Mouse (Mus musculus) liver, embryonic 14.5 days (tissue): Measurements from ENCODE around the gene Slc25a27. TPM values are rescaled to one million over a fixed set of nuclear protein-coding genes. Genes with fewer than 3 reads are reported as not detected.

ENCODE experiments used
- ATAC-seq: fragments of 200-750 bp; cut with Nextera tagmentation; 2 replicates; pipeline ENCODE4 v1.8.0; 2017; ENCODE audit warnings: moderate number of reproducible peaks, mild to moderate bottlenecking, moderate library complexity; ENCODE audit not compliant: insufficient read depth
- DNase-seq, 3 experiments: peaks; one replicate each; pipeline ENCODE4 v3.0.0-alpha.2; 2012 to 2013; ENCODE audit warnings: low read depth in 3 of 3, low spot score in 3 of 3
- H3K27ac ChIP-seq: fragments of 300-500 bp; sonication (generic); 2 replicates; pipeline ENCODE4 v1.5.1; 2014; ENCODE audit warnings: moderate library complexity, mild to moderate bottlenecking, control low read depth, inconsistent platforms
- H3K27me3 ChIP-seq: fragments of 300-500 bp; sonication (generic); 2 replicates; pipeline ENCODE4 v1.6.1; 2014; ENCODE audit warnings: mild to moderate bottlenecking, low read length, moderate library complexity; ENCODE audit not compliant: control insufficient read depth, insufficient read depth
- H3K36me3 ChIP-seq: fragments of 300-500 bp; sonication (generic); replicated peaks from 2 replicates; pipeline ENCODE4 v1.6.1; 2014; ENCODE audit warnings: low read depth; ENCODE audit not compliant: control insufficient read depth, insufficient read depth
- H3K4me1 ChIP-seq, 2 experiments: fragments of 200-500 bp in 1 of 2; fragments of 300-500 bp in 1 of 2; sonication (generic) in 1 of 2; replicated peaks; 2 replicates each; pipeline ENCODE4 v1.6.1; 2012 to 2014; ENCODE audit warnings: antibody characterized with exemption in 1 of 2, inconsistent platforms in 1 of 2, low read length in 1 of 2; ENCODE audit not compliant: control insufficient read depth in 2 of 2, insufficient read depth in 2 of 2
- H3K4me2 ChIP-seq: fragments of 300-500 bp; sonication (generic); 2 replicates; pipeline ENCODE4 v1.6.1; 2014; ENCODE audit warnings: low read depth, mild to moderate bottlenecking, control low read depth, moderate library complexity
- H3K4me3 ChIP-seq, 2 experiments: fragments of 200-500 bp in 1 of 2; fragments of 300-500 bp in 1 of 2; sonication (generic) in 1 of 2; 2 replicates each; pipeline ENCODE4 v1.5.1; 2012 to 2014; ENCODE audit warnings: low read depth in 2 of 2, low read length in 2 of 2, mild to moderate bottlenecking in 2 of 2, control low read depth in 1 of 2, inconsistent platforms in 1 of 2, moderate library complexity in 1 of 2; ENCODE audit not compliant: insufficient read depth in 1 of 2
- H3K9ac ChIP-seq: fragments of 300-500 bp; sonication (generic); replicated peaks from 2 replicates; pipeline ENCODE4 v1.6.1; 2014; ENCODE audit warnings: mild to moderate bottlenecking, control low read depth, moderate library complexity
- H3K9me3 ChIP-seq: fragments of 300-500 bp; sonication (generic); 2 replicates; pipeline ENCODE4 v1.6.1; 2016; ENCODE audit warnings: low read length, mixed read lengths; ENCODE audit not compliant: control insufficient read depth
- CTCF ChIP-seq: IDR thresholded peaks from 2 replicates; pipeline ENCODE4 v1.5.1; 2016; ENCODE audit warnings: antibody characterized with exemption, low read depth, control low read depth
- EP300 ChIP-seq: IDR thresholded peaks from 2 replicates; pipeline ENCODE4 v1.6.1; 2016; ENCODE audit warnings: antibody characterized with exemption, low read depth
- WGBS: fragments of 180-500 bp; shearing (Covaris S2); extraction: QIAGEN DNeasy Blood & Tissue Kit; methylation state at CpG from one replicate; pipeline ENCODE4 v1.1.7; 2014; ENCODE audit not compliant: insufficient replicate concordance; 5-methylcytosine and 5-hydroxymethylcytosine counted together
- polyA plus RNA-seq, 2 experiments: library from polyadenylated mRNA; depleted of rRNA in 1 of 2; stranded (reverse) in 1 of 2; unstranded in 1 of 2; fragments of >200 nt; fragmentation: Nextera tagmentation in 1 of 2; extraction: Ambion mirVana in 1 of 2; gene quantifications; 2 replicates each; pipeline versions ENCODE4 v1.2.1 to v1.2.3; 2012 to 2014

The Slc25a27 gene
- polyA plus RNA-seq, 2 experiments = 0.39 to 0.68 TPM

DNA sequence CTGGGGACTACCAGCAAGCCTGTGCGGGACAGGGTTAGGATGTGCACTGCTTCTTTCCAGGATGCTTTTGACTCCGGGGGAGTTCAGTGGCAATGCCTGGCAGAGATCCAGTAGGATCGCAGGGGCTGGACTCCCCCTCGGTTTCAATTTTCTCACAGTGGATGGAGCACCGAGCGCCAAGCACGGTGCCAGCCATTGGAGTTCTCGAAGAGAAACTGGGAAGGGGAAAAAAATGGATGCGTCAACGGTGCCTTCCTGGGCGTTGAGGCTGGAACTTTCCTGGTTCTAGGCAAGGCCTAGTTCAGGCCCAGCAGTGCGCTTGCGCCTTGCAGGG lies 36.6 kb downstream of the Slc25a27 start:
- TF ChIP-seq EP300 = no peak
- no peak for TF ChIP-seq CTCF
- no peak overlapping the region for H3K4me2 ChIP-seq
- WGBS = 52% methylated on average over 13 of the region's 13 CpGs
- no peak overlapping the region for H3K27ac ChIP-seq
- no peaks in the 10 kb centered on the region for H3K4me1 ChIP-seq
- H3K27me3 ChIP-seq = peaks cover 21% of the 10 kb centered on the region
- ATAC-seq = no peak
- H3K36me3 ChIP-seq = no peaks in the 10 kb centered on the region
- no peak overlapping the region for H3K9ac ChIP-seq
- H3K4me3 ChIP-seq = no peak overlapping the region
- no peak for DNase-seq
- no peaks in the 10 kb centered on the region for H3K9me3 ChIP-seq

DNA sequence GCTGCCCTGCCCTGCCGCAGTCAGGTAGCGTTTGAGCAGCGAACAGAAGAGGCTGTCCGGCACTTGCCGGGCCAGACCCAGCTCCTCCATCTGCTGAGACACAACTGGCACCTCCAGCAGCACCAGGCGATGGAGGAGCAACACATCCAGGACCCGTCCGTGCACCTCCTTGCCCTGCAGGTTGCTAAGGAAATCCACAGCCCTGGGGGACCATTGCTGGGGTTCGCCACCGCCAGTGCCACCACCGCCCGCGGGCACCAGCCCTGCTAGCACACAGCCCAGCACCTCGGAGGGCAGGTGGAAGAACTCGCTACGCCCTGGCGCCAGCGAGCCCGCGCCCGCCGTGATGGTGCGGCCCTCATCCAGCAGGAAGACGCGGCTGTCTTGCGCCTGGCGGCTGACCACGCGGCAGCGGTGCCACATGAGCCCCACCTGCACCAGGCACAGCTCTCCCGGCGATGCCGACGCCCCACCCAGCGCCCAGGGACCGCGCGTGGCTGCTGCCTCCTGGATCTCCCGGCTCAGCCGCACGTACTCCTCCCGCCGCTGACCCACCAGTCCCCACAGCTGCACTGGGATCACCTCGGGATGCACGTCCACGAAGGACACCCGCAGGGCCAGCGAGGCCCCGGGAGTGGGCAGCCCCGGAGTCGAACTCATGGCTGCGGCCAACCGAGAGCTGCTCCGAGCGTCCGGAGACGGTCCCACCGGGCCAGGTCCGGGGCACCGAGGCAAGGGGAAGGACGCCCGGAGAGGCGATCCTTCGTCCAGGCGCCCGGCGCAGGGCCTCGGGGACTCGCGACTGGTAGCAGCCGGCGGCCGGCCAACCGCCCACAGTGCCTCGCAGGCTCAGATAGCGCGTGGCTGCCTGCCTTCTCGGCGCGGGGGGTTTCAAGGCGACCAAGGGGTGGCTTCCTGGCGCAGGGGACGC lies 37.3 kb downstream of the Slc25a27 start, which contains the start of gene Tdrd6:
TSS of gene Tdrd6 (minus strand) at position 804 of the 931 bp plus-strand sequence.
- H3K4me3 ChIP-seq = no peak within 1 kb of the TSS; a peak in 1 of 4 replicates
- H3K27ac ChIP-seq = no peak within 1 kb of the TSS
- DNase-seq (no peak), ATAC-seq (no peak)
- H3K36me3 ChIP-seq = no peaks in the 10 kb centered on the region
- H3K4me1 ChIP-seq = no peaks in the 10 kb centered on the region
- no peak within 1 kb of the TSS for H3K9ac ChIP-seq
- no peaks in the 10 kb centered on the region for H3K9me3 ChIP-seq
- WGBS = 6% methylated on average over 83 of the region's 83 CpGs
- peaks cover 21% of the 10 kb centered on the region for H3K27me3 ChIP-seq
- H3K4me2 ChIP-seq = peak within 1 kb of the TSS; percentile 28
- TF ChIP-seq CTCF = no peak
- no peak for TF ChIP-seq EP300

DNA sequence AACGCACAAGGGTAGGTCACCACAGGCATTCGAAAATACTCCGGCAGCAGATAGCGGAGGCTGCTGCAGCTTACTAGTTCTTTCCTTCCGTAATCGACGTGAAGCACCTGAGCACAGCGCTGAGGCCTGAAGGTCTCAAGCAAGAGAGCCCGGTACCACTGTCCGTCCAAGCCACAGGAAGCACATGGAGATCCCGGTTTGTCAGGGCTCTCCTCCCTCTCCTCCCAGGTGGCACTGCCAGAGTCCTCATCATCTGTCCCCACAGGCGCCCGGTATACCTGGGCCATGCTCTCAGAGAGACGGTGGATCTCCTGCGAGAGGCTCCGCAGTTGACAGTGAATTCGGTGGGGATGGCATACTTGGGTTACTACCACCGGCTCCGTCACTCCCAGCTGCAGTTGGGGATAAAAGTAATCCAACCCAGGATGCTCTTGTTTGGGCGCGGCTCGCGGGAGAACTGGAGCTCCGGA lies 38.0 kb downstream of the Slc25a27 start:
- TF ChIP-seq EP300 (no peak), CTCF (no peak)
- Histone ChIP-seq H3K36me3 (no peaks in the 10 kb centered on the region), H3K4me3 (no peak overlapping the region), H3K27me3 (peaks cover 21% of the 10 kb centered on the region), H3K9me3 (no peaks in the 10 kb centered on the region), H3K9ac (no peak overlapping the region), H3K4me2 (no peak overlapping the region), H3K27ac (no peak overlapping the region), H3K4me1 (no peaks in the 10 kb centered on the region)
- DNase-seq = no peak
- WGBS = 22% methylated on average over 24 of the region's 24 CpGs
- no peak for ATAC-seq

DNA sequence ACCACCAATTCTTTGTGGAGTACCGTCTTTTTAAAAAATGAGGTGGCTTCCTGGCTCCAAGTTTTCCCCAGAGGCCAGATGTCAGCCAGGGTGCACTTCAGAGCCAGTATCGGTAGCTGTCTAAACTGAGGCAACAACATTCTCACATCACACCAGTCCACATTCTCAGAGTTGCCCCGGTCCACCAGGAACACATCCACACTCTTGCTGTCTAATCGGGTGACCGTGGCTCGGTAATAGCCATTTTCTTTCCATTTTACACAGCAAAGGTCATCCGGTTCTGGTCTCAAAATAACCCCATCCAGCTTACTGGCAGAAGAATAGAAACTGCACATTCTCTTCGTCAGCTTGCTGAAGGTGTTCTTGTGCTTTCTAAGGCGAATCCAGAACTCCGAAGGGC lies 38.8 kb downstream of the Slc25a27 start:
- 71% methylated on average over 10 of the region's 10 CpGs for WGBS
- H3K36me3 ChIP-seq = no peaks in the 10 kb centered on the region
- peaks cover 21% of the 10 kb centered on the region for H3K27me3 ChIP-seq
- ATAC-seq (no peak), DNase-seq (no peak)
- H3K4me3 ChIP-seq = no peak overlapping the region
- H3K9ac ChIP-seq = no peak overlapping the region
- no peak overlapping the region for H3K4me2 ChIP-seq
- no peak overlapping the region for H3K27ac ChIP-seq
- no peaks in the 10 kb centered on the region for H3K9me3 ChIP-seq
- TF ChIP-seq CTCF (no peak), EP300 (no peak)
- no peaks in the 10 kb centered on the region for H3K4me1 ChIP-seq

DNA sequence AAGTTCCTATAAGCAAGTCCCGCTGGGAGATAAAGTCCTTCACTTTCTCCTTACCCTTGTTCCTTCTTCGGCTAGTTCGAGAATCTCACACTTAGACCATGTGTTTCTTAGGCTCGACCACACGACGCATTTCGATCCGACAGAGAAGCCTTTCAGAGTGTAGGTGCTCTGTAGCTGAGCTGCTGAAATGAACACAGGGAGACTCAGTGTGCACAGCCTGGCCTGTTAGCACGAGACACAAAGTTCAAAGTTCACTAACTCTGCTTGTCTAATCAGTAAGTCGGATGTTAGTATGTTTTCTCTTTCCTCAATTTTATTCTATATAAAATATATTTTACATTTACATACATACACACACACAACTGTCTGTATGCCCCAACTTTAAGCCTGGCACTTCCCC lies 44.9 kb downstream of the Slc25a27 start:
- Histone ChIP-seq H3K4me3 (no peak overlapping the region), H3K4me1 (no peaks in the 10 kb centered on the region), H3K27me3 (no peaks in the 10 kb centered on the region), H3K9ac (no peak overlapping the region), H3K4me2 (no peak overlapping the region), H3K27ac (no peak overlapping the region), H3K36me3 (no peaks in the 10 kb centered on the region), H3K9me3 (no peaks in the 10 kb centered on the region)
- TF ChIP-seq EP300 (no peak), CTCF (no peak)
- DNase-seq (no peak), ATAC-seq (no peak)
- 61% methylated on average over 10 of the region's 10 CpGs for WGBS
